Mouse (Mus musculus) embryonic facial prominence, embryonic 11.5 days (tissue): ENCODE data around the gene Kif1c. TPM values are rescaled to one million over a fixed set of nuclear protein-coding genes. Genes with fewer than 3 reads are reported as not detected.
"Not testable (repeated sequence)": the region's sequence is repeated elsewhere in the genome, so short reads cannot be mapped to it uniquely, and the experiment has no call there.

Experiments used
- ATAC-seq: fragments of 200-750 bp; cut with Nextera tagmentation; replicated peaks from 2 replicates; pipeline ENCODE4 v1.8.0; 2017; ENCODE audit warnings: low read depth; ENCODE audit not compliant: insufficient number of reproducible peaks, low FRiP score, low TSS enrichment
- DNase-seq: peaks from one replicate; pipeline ENCODE4 v3.0.0-alpha.2; 2015; ENCODE audit warnings: low spot score
- H3K27ac ChIP-seq: fragments of 300-500 bp; sonication (generic); replicated peaks from 2 replicates; pipeline ENCODE4 v1.5.1; 2014; ENCODE audit warnings: mild to moderate bottlenecking, low read depth, low read length, control low read depth
- H3K27me3 ChIP-seq: fragments of 300-500 bp; sonication (generic); 2 replicates; pipeline ENCODE4 v1.6.1; 2014; ENCODE audit warnings: mild to moderate bottlenecking, low read length, moderate library complexity, mixed read lengths; ENCODE audit not compliant: control insufficient read depth, insufficient read depth
- H3K36me3 ChIP-seq: fragments of 300-500 bp; sonication (generic); replicated peaks from 2 replicates; pipeline ENCODE4 v1.6.1; 2014; ENCODE audit warnings: low read depth, mild to moderate bottlenecking, low read length, moderate library complexity, mixed read lengths; ENCODE audit not compliant: control insufficient read depth, insufficient read depth
- H3K4me1 ChIP-seq: fragments of 300-500 bp; sonication (generic); 2 replicates; pipeline ENCODE4 v1.6.1; 2014; ENCODE audit warnings: low read length, mixed read lengths; ENCODE audit not compliant: control insufficient read depth, insufficient read depth
- H3K4me2 ChIP-seq: fragments of 300-500 bp; sonication (generic); 2 replicates; pipeline ENCODE4 v1.6.1; 2014; ENCODE audit warnings: low read depth, mild to moderate bottlenecking, control low read depth, low read length, moderate library complexity
- H3K4me3 ChIP-seq: fragments of 300-500 bp; sonication (generic); 2 replicates; pipeline ENCODE4 v1.5.1; 2014; ENCODE audit warnings: low read depth, low read length, control low read depth
- H3K9ac ChIP-seq: fragments of 300-500 bp; sonication (generic); replicated peaks from 2 replicates; pipeline ENCODE4 v1.6.1; 2014; ENCODE audit warnings: mild to moderate bottlenecking, control low read depth, low read length
- H3K9me3 ChIP-seq: fragments of 300-500 bp; sonication (generic); replicated peaks from 2 replicates; pipeline ENCODE4 v1.6.1; 2016; ENCODE audit warnings: mild to moderate bottlenecking, low read length, inconsistent platforms, mixed read lengths; ENCODE audit not compliant: control insufficient read depth
- WGBS: fragments of 180-500 bp; shearing (Covaris S2); extraction: QIAGEN DNeasy Blood & Tissue Kit; methylation state at CpG from one replicate; pipeline ENCODE4 v1.1.7; 2014; 5-methylcytosine and 5-hydroxymethylcytosine counted together
- polyA plus RNA-seq: library from polyadenylated mRNA; unstranded; fragments of >200 nt; fragmentation: Nextera tagmentation; extraction: Ambion mirVana; gene quantifications from 2 replicates; pipeline ENCODE4 v1.2.1, GENCODE M21; 2014

The Kif1c gene
- polyA plus RNA-seq, 1 experiment from 2014 or later = 8.3 TPM

DNA sequence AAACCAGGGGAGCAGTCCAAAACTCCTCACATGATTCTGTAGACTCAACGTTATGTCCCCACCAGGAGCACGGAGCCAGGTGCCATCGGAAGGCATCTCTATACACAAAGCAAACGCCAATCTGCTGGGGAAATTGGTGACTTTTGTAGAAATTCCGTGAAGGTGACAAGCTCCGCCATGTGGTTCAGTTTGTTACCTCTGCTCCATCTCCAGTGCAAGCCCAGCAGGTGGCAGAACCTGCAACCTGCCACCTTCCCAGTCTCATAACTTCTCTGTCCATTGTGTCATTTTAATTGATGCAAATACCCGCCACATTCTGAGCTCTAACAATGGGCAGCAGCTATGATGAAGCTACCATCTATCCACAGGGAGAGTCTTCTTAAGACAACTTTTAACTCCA lies 54.6 kb downstream of the Kif1c start:
- no peak overlapping the region for H3K4me3 ChIP-seq
- no peak overlapping the region for H3K27ac ChIP-seq
- no peak overlapping the region for H3K4me2 ChIP-seq
- H3K27me3 ChIP-seq = no peaks in the 10 kb centered on the region
- DNase-seq (no peak), ATAC-seq (no peak)
- WGBS = 59% methylated on average over 7 of the region's 7 CpGs
- no peak overlapping the region for H3K9ac ChIP-seq
- no peaks in the 10 kb centered on the region for H3K9me3 ChIP-seq
- no peaks in the 10 kb centered on the region for H3K4me1 ChIP-seq
- no peaks in the 10 kb centered on the region for H3K36me3 ChIP-seq

DNA sequence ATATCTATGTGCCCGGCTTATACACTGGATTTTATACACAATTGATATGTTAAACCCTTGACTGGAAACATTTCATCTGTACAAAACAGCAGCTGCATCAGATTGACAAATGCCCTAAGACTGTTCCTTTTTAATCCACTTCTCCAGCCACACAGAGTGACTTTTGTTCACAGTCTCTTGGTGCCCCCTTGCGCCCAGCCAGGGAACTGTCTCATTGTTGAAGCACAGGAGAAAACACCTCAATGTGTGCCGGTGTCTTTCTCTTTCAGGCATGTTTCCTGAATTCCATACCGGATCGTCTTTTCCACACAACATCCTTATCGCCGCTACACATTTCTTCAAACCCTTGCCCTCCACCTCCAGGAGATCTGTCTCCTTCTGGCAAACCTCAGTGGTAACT lies 55.3 kb downstream of the Kif1c start:
- H3K27ac ChIP-seq = no peak overlapping the region
- WGBS = 11% methylated on average over 7 of the region's 7 CpGs
- no peak overlapping the region for H3K4me2 ChIP-seq
- peak; percentile 84 for DNase-seq
- no peaks in the 10 kb centered on the region for H3K27me3 ChIP-seq
- H3K9ac ChIP-seq = no peak overlapping the region
- no peaks in the 10 kb centered on the region for H3K9me3 ChIP-seq
- no peaks in the 10 kb centered on the region for H3K36me3 ChIP-seq
- H3K4me1 ChIP-seq = no peaks in the 10 kb centered on the region
- no peak for ATAC-seq
- H3K4me3 ChIP-seq = no peak overlapping the region

DNA sequence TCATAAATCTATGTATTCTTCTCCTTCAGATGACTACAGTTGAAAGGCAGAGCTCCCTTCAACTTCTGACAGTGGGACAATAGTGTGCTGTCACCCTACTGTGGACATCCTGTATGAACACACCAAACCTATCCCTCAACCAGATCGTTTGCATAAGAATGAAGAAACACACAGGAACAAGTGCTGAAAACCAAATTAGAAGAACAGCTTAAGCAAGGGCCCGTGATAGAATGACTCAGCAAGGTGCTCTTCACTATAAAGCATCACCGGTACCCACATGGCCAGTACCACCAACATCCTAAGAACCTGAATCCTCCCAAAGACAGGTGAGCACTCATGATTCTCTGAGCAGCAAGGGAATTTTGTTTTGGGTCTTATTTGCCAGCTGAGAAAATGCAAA lies 60.1 kb downstream of the Kif1c start:
- not testable (repeated sequence) for H3K9me3 ChIP-seq, H3K4me3 ChIP-seq
- 72% methylated on average over 3 of the region's 3 CpGs for WGBS

DNA sequence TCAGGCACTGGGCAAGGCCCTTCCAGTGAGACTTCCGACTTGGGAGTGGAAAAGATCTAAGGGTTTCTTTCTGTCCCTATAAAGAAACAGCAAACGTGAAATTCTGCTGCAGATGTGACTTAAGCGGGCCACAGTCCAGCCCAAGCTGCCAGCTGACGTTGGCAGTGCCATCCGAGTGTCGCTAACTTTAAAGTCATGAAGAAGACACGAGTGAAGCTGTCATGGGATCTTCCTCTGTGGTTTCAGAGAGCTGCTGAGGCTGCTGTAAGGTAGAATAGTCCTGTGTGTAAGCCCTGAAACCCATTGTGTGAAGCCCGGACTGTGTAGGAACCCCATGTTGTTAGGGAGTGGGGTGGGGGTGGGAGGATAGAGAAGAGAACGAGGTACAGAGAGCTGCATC lies 62.3 kb downstream of the Kif1c start:
- no peaks in the 10 kb centered on the region for H3K27me3 ChIP-seq
- H3K9me3 ChIP-seq = no peaks in the 10 kb centered on the region
- ATAC-seq = no peak
- H3K36me3 ChIP-seq = no peaks in the 10 kb centered on the region
- no peak overlapping the region for H3K27ac ChIP-seq
- no peak overlapping the region for H3K4me2 ChIP-seq
- H3K9ac ChIP-seq = no peak overlapping the region
- 0 out of 2 replicates have a peak, but pooled peaks cover 3% of the 10 kb centered on the region for H3K4me1 ChIP-seq
- H3K4me3 ChIP-seq = no peak overlapping the region
- WGBS = 85% methylated on average over 9 of the region's 9 CpGs
- no peak for DNase-seq

More for the DNA sequence above, 60.1 kb downstream of the Kif1c start:
- not testable (repeated sequence) for H3K27me3 ChIP-seq, DNase-seq, H3K27ac ChIP-seq, H3K36me3 ChIP-seq, H3K9ac ChIP-seq, H3K4me2 ChIP-seq, ATAC-seq, H3K4me1 ChIP-seq

DNA sequence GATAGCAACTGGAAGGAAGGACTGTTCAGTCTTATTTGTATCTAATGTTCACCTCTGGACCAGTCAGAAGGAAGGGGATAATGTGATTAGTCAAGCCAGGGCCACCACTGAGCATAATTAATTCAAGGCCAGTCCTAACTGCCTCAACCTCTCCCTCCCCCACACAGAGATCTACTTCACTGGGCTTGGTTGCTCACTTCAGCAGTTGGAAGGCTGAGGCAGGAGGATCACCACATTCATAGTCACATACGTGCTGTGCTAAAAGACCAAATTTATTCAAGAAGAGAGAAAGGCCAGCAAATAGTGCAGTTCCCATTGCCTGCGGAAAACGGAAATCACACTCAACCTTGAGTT lies 63.2 kb downstream of the Kif1c start:
- ATAC-seq = no peak
- peak; percentile 28 for DNase-seq
- Histone ChIP-seq H3K27ac (no peak overlapping the region), H3K27me3 (no peaks in the 10 kb centered on the region), H3K9ac (peak overlapping the region; percentile 79), H3K36me3 (no peaks in the 10 kb centered on the region), H3K4me1 (0 out of 2 replicates have a peak, but pooled peaks cover 3% of the 10 kb centered on the region), H3K4me3 (peak overlapping the region; percentile 74), H3K9me3 (no peaks in the 10 kb centered on the region), H3K4me2 (peak overlapping the region; percentile 86)
- 28% methylated on average over 3 of the region's 3 CpGs for WGBS

DNA sequence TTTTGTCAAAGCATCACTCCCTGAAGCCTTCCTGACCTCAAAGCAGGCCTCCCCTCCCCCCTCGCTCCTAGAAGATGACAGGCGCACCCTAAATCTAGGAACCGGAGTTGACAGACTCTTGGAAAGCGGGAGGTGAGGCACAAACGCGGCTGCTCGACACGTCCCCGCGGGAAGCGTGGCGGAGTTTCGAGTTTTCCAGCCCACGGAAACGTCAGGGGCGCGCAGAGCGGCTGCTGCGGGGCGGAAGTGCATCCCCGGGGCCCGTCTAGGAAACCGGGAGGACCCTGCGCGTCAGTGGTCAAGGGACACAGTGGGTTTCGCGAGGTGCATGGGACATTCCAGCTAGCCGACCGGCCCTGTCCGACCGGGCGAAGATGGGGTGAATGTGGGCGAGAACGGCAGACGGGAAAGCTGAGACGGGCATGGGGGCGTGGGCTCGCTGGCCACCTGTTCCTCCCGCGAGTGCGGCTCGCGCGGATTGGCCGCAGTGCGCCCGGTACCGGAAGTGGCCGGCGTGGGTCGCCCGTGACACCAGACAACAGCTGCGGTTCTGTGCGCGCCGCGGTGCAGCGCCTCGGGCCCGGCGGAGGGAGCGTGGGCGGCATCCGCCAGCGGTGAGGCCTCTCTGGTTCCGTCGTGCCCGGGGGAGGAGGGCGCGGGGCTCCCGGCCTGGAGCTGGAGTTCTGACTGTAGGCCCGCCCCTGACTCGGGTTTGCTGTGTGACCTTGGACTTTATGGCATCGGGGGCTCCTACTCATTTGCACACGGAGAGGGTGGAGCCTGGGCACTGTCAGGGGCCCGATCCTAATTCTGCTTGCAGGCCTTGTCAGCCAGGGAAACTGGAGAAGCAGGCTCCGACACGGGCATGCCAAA lies 63.8 kb downstream of the Kif1c start, which contains the start of gene Zfp3:
TSS of gene Zfp3 (plus strand) at position 274 of the 873 bp plus-strand sequence.
- peak within 1 kb of the TSS; percentile 86 for H3K4me2 ChIP-seq
- H3K9me3 ChIP-seq = no peaks in the 10 kb centered on the region
- 0 out of 2 replicates have a peak, but pooled peaks cover 3% of the 10 kb centered on the region for H3K4me1 ChIP-seq
- H3K27ac ChIP-seq = peak within 1 kb of the TSS; percentile 41; the same call in 1 of the 2 replicates
- DNase-seq = peak; percentile 65
- peak; percentile 76 for ATAC-seq
- H3K36me3 ChIP-seq = no peaks in the 10 kb centered on the region
- H3K27me3 ChIP-seq = no peaks in the 10 kb centered on the region
- WGBS = under 1% methylated on average over 78 of the region's 78 CpGs
- H3K9ac ChIP-seq = peak within 1 kb of the TSS; percentile 79
- H3K4me3 ChIP-seq = peak within 1 kb of the TSS; percentile 74

DNA sequence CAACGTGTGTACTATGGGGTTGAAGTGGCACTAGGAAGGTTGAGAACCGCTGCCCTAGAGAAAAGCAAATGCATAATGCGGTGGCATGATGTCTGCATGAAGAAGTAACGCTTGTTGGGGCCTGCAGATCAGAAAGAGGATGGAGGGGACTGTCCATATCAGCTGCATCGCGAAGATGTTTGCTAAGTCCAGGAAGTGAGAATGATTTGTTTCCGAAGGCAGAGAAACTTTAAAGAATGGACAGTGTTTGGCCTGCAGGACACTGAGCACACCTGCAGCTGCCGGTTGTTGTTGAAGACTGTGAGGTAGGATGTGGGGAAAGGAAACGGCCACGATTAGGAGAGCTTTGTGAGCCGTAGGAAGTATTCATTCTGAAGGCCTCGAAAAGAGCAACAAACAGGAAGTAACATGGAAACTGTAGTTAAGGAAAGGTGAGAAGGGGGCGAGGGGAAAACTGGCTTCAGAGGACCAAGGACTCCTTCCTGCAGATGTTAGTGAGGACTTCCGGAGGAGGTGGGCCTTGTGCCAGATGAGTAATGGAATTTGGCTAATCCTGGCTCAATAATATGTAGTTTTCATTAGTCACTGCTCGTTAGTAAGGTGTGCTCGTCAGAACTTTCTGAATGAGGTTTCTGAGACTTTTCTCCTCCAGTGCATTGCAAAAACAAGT lies 65.6 kb downstream of the Kif1c start:
- ATAC-seq (no peak), DNase-seq (no peak)
- Histone ChIP-seq H3K27ac (no peak overlapping the region), H3K9me3 (no peaks in the 10 kb centered on the region), H3K4me2 (no peak overlapping the region), H3K4me1 (0 out of 2 replicates have a peak, but pooled peaks cover 3% of the 10 kb centered on the region), H3K36me3 (no peaks in the 10 kb centered on the region), H3K27me3 (no peaks in the 10 kb centered on the region), H3K4me3 (no peak overlapping the region), H3K9ac (no peak overlapping the region)
- WGBS = 79% methylated on average over 16 of the region's 16 CpGs

DNA sequence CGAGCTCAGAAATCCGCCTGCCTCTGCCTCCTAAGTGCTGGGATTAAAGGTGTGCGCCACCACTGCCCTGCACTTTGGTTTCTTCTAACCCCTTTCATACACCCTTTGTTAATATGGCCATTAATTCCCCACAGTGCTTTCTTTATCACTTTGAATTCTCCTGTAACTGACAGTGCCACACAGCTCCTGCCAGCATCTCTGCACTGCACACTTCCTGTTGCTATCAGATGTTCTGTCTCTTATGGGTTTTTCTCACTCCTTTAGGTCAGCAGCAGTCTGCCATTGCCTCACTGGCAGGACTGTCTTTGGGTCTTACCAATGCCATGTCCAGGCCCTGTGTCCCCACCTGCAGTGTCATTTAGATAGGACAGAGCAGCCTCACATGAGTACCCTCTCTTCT lies 70.5 kb downstream of the Kif1c start:
- Histone ChIP-seq H3K4me1 (no peaks in the 10 kb centered on the region), H3K27me3 (no peaks in the 10 kb centered on the region), H3K27ac (no peak overlapping the region), H3K4me2 (no peak overlapping the region), H3K9me3 (no peaks in the 10 kb centered on the region), H3K36me3 (no peaks in the 10 kb centered on the region; the same call in 1 of the 2 replicates), H3K4me3 (no peak overlapping the region), H3K9ac (no peak overlapping the region)
- 89% methylated on average over 3 of the region's 3 CpGs for WGBS
- ATAC-seq (no peak), DNase-seq (no peak)
